Mouse (Mus musculus) limb, embryonic 13.5 days (tissue): ENCODE results near the gene Cfb. TPM values are rescaled to one million over a fixed set of nuclear protein-coding genes. Genes with fewer than 3 reads are reported as not detected.

Source experiments
- ATAC-seq: fragments of 200-750 bp; cut with Nextera tagmentation; 2 replicates; pipeline ENCODE4 v1.8.0; 2017; ENCODE audit warnings: low read depth, moderate number of reproducible peaks, moderate TSS enrichment; ENCODE audit not compliant: low FRiP score
- H3K27ac ChIP-seq: fragments of 300-500 bp; sonication (generic); 2 replicates; pipeline ENCODE4 v1.5.1; 2015; ENCODE audit warnings: inconsistent platforms, mild to moderate bottlenecking, moderate library complexity
- H3K27me3 ChIP-seq: fragments of 300-500 bp; sonication (generic); 2 replicates; pipeline ENCODE4 v1.6.1; 2015; ENCODE audit warnings: mild to moderate bottlenecking, inconsistent platforms
- H3K36me3 ChIP-seq: fragments of 300-500 bp; sonication (generic); 2 replicates; pipeline ENCODE4 v1.6.1; 2015; ENCODE audit warnings: inconsistent platforms, mild to moderate bottlenecking, moderate library complexity
- H3K4me1 ChIP-seq: fragments of 300-500 bp; sonication (generic); 2 replicates; pipeline ENCODE4 v1.6.1; 2015; ENCODE audit warnings: inconsistent platforms
- H3K4me2 ChIP-seq: fragments of 300-500 bp; sonication (generic); replicated peaks from 2 replicates; pipeline ENCODE4 v1.6.1; 2015; ENCODE audit warnings: inconsistent platforms, mild to moderate bottlenecking, moderate library complexity
- H3K4me3 ChIP-seq: fragments of 300-500 bp; sonication (generic); 2 replicates; pipeline ENCODE4 v1.5.1; 2015; ENCODE audit warnings: moderate library complexity, mild to moderate bottlenecking, inconsistent platforms
- H3K9ac ChIP-seq: fragments of 300-500 bp; sonication (generic); 2 replicates; pipeline ENCODE4 v1.6.1; 2015; ENCODE audit warnings: mild to moderate bottlenecking, inconsistent platforms
- H3K9me3 ChIP-seq: fragments of 300-500 bp; sonication (generic); 2 replicates; pipeline ENCODE4 v1.6.1; 2016; ENCODE audit warnings: inconsistent platforms
- WGBS: fragments of 180-500 bp; shearing (Covaris S2); methylation state at CpG from one replicate; pipeline ENCODE4 v1.1.7; 2015; 5-methylcytosine and 5-hydroxymethylcytosine counted together
- polyA plus RNA-seq: library from polyadenylated mRNA; unstranded; fragments of >200 nt; fragmentation: Nextera tagmentation; extraction: Ambion mirVana; gene quantifications from 2 replicates; pipeline ENCODE4 v1.2.1, GENCODE M21; 2015

The Cfb gene
- polyA plus RNA-seq, 1 experiment from 2014 or later, result 2.0 TPM

DNA sequence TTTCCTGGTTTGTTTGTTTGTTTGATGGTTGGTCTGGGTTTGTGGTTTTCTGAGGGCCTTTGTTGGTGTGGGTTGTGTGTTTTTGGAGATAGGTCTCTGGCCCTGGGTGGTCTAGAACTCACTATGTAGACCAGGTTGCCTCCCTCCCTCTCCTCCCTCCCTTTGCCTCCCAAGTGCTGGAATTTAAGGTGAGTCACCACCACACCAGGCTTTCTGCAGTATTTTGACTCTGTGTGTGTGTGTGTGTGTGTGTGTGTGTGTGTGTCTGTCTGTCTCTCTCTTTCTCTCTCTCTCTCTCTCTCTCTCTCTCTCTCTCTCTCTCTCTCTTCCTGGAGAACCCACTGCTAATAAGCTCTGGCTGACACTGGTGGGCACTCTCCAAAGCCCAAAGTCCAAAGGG lies 18.8 kb upstream of the Cfb start:
- H3K4me1 ChIP-seq, result 0 out of 2 replicates have a peak, but pooled peaks cover 4% of the 10 kb centered on the region
- H3K27ac ChIP-seq, result no peak overlapping the region
- no peaks in the 10 kb centered on the region for H3K9me3 ChIP-seq
- H3K4me2 ChIP-seq, result no peak overlapping the region
- no peak for ATAC-seq
- H3K4me3 ChIP-seq, result no peak overlapping the region
- no peaks in the 10 kb centered on the region for H3K36me3 ChIP-seq
- peaks cover 16% of the 10 kb centered on the region for H3K27me3 ChIP-seq
- no peak overlapping the region for H3K9ac ChIP-seq

DNA sequence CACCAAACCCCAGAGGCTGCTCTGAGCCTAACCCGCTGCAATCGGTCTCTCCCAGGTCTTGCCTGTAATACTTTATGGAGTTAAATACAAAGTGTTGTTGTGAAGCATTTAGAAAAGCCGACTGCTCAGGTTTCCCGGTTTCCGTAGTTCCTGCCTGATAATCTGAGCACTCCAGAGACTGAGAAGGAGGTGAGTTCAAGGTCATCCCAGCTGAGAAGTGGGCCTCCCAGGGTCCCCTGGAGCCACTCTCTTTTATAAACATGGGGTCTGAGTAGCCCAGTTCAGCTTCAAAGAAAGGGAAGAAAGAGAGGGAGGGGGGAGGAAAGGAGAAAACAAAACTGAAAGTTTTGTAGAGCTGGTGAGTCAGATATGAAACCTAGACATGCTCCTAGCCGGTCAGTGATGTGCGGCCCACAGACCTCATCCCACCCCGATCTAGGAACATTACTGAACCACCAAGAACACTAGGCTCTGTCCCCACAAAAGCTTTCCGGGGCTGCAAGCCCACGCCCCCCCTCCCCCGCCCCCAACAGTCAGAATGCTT lies 17.1 kb upstream of the Cfb start, which contains the start of gene Zbtb12:
Gene Zbtb12 (plus strand): TSS at position 148 of the 544 bp plus-strand sequence.
- no peaks in the 10 kb centered on the region for H3K9me3 ChIP-seq
- no peak within 1 kb of the TSS for H3K27ac ChIP-seq
- H3K4me3 ChIP-seq, result no peak within 1 kb of the TSS
- peaks cover 16% of the 10 kb centered on the region for H3K27me3 ChIP-seq
- H3K4me2 ChIP-seq, result no peak within 1 kb of the TSS
- ATAC-seq, result no peak
- 53% methylated on average over 11 of the region's 11 CpGs for WGBS
- H3K36me3 ChIP-seq, result no peaks in the 10 kb centered on the region
- H3K9ac ChIP-seq, result no peak within 1 kb of the TSS; the same call in 1 of the 2 replicates
- 0 out of 2 replicates have a peak, but pooled peaks cover 4% of the 10 kb centered on the region for H3K4me1 ChIP-seq

DNA sequence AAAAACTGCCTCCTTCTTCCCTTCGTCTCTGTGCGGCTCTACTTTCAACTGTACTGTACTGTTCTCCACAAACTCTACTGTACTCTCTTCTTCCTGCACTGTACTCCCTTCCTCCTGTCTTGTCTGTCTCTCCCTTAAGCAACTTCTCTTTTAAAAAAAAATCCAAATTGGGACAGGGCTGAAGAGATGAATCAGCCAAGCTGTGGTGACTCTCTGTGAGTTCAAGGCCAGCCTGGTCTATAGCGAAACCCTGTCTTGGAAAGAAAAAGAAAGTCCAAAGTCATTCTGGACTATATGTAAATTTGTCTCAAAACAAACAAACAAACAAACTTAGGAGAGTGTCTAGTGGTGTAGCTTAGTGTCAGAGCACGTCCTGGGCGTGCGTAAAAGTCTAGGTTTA lies 12.0 kb upstream of the Cfb start:
- H3K27me3 ChIP-seq, result peaks cover 3% of the 10 kb centered on the region; the same call in 1 of the 2 replicates
- H3K4me1 ChIP-seq, result 0 out of 2 replicates have a peak, but pooled peaks cover 2% of the 10 kb centered on the region
- no peak overlapping the region for H3K9ac ChIP-seq
- H3K27ac ChIP-seq, result no peak overlapping the region
- H3K4me3 ChIP-seq, result no peak overlapping the region
- no peaks in the 10 kb centered on the region for H3K36me3 ChIP-seq
- no peaks in the 10 kb centered on the region for H3K9me3 ChIP-seq
- WGBS, result 86% methylated on average over 6 of the region's 6 CpGs
- H3K4me2 ChIP-seq, result no peak overlapping the region
- no peak for ATAC-seq

DNA sequence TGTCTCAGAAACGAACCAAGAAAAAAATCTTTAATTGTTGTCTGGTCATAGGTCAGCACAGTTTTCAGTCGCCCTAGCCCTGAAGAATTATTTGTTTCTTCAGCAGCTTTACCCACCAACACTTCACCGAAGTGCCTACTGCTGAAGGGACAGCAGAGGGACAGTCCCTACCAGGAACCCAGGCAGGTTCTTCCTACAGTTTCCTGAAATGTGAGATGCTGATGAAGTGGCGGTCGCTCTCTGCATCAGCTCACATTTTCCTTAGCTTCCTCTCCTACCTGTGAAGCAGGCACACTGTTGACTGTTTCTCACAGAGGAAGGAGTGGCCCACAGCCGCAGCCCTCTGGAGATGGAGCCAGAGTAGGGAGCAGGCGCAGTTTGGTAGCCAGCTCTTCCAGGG lies 3.7 kb upstream of the Cfb start:
- Histone ChIP-seq H3K4me3 (no peak overlapping the region), H3K27me3 (peaks cover 4% of the 10 kb centered on the region; the same call in 1 of the 2 replicates), H3K9ac (no peak overlapping the region), H3K4me2 (no peak overlapping the region), H3K9me3 (no peaks in the 10 kb centered on the region), H3K27ac (no peak overlapping the region), H3K4me1 (no peaks in the 10 kb centered on the region), H3K36me3 (no peaks in the 10 kb centered on the region)
- WGBS, result 53% methylated on average over 7 of the region's 7 CpGs
- no peak for ATAC-seq

DNA sequence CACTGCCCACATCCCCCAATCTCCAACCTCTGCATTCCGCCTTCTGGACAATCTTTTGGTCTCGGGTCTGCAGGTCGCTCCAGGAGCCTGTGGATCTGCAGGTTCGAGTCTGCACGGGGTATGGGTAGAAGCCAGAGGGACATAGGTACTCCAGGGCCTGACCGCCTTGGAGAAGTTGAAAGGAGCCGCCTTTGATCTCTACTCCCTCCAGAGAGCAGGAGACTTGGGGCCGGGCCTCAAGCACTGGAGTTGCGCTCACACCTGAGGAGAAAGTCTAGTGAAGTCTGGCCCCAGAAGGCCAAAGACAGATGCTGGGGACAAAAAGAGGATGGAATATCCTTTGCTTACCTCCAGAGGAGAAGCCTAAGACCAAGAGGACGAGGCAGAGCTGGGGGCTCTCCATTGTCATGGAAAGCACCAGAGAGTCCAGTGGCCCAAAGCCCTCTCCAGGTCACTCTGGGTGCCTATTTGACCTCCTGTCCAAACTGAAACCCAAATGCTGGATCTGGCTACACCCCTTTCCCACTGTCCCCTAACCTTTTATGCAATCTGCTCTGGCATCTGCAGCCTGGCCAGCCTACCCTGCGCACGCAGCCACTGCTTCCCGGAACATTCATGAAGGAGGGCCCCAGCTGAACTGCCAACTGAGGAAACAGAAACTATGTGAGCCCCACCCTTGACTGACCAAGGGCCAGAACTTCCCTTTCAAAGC lies 458 bp downstream of the Cfb start:
- 66% methylated on average over 13 of the region's 13 CpGs for WGBS
- Histone ChIP-seq H3K4me3 (no peak overlapping the region), H3K9me3 (no peaks in the 10 kb centered on the region), H3K4me2 (no peak overlapping the region), H3K4me1 (no peaks in the 10 kb centered on the region), H3K9ac (peak overlapping the region; percentile 10; the same call in 1 of the 2 replicates), H3K36me3 (peaks cover 15% of the 10 kb centered on the region), H3K27ac (no peak overlapping the region), H3K27me3 (peaks cover 4% of the 10 kb centered on the region; the same call in 1 of the 2 replicates)
- ATAC-seq, result no peak

DNA sequence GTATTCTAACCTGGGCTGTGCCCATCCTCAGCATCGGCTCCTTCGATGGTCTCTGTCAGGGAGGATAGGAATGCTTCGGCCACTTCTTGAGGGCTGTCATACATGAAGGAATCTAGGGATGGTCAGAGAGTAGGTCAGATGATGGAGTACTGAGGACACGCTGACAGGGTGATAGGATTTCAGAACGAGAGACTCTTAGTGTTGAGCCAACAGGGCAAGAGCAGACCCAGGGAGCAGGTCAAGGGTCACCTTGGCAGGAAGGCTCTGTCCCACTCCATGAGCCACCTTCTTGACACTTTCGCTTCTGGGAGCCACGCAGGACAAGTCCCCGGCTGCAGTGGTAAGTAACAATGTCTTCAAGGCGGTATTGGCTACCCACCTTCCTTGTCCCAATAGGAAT lies 1.8 kb downstream of the Cfb start:
- Histone ChIP-seq H3K27ac (no peak overlapping the region), H3K9ac (no peak overlapping the region), H3K4me2 (no peak overlapping the region), H3K4me3 (no peak overlapping the region), H3K36me3 (peaks cover 27% of the 10 kb centered on the region), H3K9me3 (no peaks in the 10 kb centered on the region), H3K27me3 (peaks cover 4% of the 10 kb centered on the region; the same call in 1 of the 2 replicates), H3K4me1 (no peaks in the 10 kb centered on the region)
- ATAC-seq, result no peak
- 83% methylated on average over 9 of the region's 9 CpGs for WGBS

DNA sequence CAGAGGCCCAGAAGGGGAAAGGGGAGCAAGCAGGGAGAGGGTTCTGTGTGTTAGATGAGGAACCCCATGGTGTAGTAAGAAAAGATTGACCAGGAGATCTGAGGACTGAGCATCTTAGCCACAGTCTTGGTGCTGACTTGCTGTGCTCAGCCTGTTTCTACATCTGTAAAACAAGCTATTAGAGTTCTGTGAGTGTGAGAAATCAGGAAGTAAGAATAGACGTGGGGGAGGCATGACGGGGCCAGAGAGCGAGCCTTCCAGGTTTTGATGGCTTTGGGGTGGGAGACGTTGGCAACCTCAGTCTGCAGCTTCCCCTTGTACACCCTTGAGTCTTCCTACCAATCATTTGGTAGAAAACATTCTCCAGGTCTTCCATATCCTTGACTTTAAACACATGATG lies 3.6 kb downstream of the Cfb start:
- no peak for ATAC-seq
- 81% methylated on average over 4 of the region's 4 CpGs for WGBS
- peaks cover 46% of the 10 kb centered on the region for H3K36me3 ChIP-seq

DNA sequence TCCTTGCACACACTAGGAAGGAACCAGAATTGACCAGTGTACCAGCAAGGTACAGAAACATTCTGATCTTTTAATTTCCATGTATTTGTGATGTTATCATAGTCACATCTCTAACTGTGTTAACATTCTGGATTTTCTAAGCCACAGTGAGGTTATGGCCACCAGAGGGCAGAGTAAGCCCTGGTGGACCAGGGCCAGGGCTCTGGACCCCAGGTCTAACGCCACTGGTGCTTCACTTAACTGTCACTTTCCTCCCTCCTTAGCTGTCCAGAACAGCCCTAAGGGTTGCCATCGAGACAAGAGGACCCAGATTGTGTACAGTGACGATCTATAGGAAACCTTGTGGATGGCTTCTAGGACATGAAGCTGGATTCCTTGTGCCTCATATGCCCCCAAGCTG lies 6.5 kb downstream of the Cfb start:
- H3K9me3 ChIP-seq, result no peaks in the 10 kb centered on the region
- H3K27ac ChIP-seq, result no peak overlapping the region
- ATAC-seq, result no peak
- H3K4me1 ChIP-seq, result peaks cover 13% of the 10 kb centered on the region
- 42% methylated on average over 3 of the region's 3 CpGs for WGBS
- H3K27me3 ChIP-seq, result no peaks in the 10 kb centered on the region
- no peak overlapping the region for H3K4me2 ChIP-seq
- H3K36me3 ChIP-seq, result peaks cover 61% of the 10 kb centered on the region
- H3K9ac ChIP-seq, result no peak overlapping the region
- no peak overlapping the region for H3K4me3 ChIP-seq

More for the DNA sequence above, 3.6 kb downstream of the Cfb start:
- H3K4me2 ChIP-seq, result no peak overlapping the region
- no peak overlapping the region for H3K9ac ChIP-seq
- H3K27ac ChIP-seq, result no peak overlapping the region
- no peaks in the 10 kb centered on the region for H3K9me3 ChIP-seq
- H3K4me1 ChIP-seq, result no peaks in the 10 kb centered on the region
- H3K27me3 ChIP-seq, result peaks cover 4% of the 10 kb centered on the region; the same call in 1 of the 2 replicates
- no peak overlapping the region for H3K4me3 ChIP-seq

DNA sequence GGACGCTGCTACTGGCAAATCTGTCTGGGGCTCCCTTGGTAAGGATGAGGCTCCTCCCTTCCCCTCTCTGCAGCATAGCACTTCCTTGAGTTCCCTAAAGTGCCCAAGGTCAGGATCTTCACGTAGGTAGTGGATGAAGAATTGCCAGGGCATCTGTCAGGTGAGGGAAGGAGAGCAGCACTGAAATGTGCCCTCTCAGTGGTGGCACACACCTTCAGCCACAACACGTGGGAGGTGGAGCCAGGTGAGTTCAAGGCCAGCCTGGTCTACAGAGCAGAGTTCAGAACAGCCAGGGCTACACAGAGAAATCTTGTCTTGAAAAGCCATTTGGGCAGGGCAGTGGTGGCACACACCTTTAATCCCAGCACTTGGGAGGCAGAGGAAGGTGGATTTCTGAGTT lies 7.6 kb downstream of the Cfb start:
- peaks cover 15% of the 10 kb centered on the region for H3K4me1 ChIP-seq
- ATAC-seq, result no peak
- 79% methylated on average over 3 of the region's 3 CpGs for WGBS
- H3K9ac ChIP-seq, result no peak overlapping the region
- H3K36me3 ChIP-seq, result peaks cover 61% of the 10 kb centered on the region
- H3K9me3 ChIP-seq, result no peaks in the 10 kb centered on the region
- H3K4me3 ChIP-seq, result no peak overlapping the region
- no peak overlapping the region for H3K4me2 ChIP-seq
- no peaks in the 10 kb centered on the region for H3K27me3 ChIP-seq
- H3K27ac ChIP-seq, result no peak overlapping the region

DNA sequence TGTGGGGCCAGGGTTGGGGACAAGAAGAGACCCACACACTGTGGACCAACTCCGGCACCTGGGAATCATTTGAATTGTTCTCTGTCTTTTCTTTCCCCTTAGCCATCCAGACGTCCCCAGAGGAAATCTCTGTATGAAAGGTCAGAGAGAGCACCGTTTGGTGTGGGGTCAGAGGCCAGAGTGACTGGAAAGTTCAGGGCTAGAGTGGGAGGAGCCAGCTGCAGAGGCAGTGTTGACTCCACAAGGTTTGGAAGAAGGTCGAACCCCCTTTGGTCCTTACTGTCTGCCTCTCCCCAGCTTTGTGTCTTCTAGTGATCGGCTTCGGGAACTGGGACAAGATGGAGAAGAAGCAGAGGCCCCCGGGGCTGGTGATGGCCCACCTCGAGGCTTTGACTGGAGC lies 8.8 kb downstream of the Cfb start:
- H3K4me1 ChIP-seq, result peaks cover 21% of the 10 kb centered on the region
- H3K36me3 ChIP-seq, result peaks cover 61% of the 10 kb centered on the region
- H3K4me3 ChIP-seq, result no peak overlapping the region
- no peak overlapping the region; the same call in 1 of the 2 replicates for H3K9ac ChIP-seq
- no peak overlapping the region for H3K27ac ChIP-seq
- H3K9me3 ChIP-seq, result no peaks in the 10 kb centered on the region
- no peaks in the 10 kb centered on the region for H3K27me3 ChIP-seq
- 75% methylated on average over 8 of the region's 8 CpGs for WGBS
- no peak for ATAC-seq
- no peak overlapping the region for H3K4me2 ChIP-seq

DNA sequence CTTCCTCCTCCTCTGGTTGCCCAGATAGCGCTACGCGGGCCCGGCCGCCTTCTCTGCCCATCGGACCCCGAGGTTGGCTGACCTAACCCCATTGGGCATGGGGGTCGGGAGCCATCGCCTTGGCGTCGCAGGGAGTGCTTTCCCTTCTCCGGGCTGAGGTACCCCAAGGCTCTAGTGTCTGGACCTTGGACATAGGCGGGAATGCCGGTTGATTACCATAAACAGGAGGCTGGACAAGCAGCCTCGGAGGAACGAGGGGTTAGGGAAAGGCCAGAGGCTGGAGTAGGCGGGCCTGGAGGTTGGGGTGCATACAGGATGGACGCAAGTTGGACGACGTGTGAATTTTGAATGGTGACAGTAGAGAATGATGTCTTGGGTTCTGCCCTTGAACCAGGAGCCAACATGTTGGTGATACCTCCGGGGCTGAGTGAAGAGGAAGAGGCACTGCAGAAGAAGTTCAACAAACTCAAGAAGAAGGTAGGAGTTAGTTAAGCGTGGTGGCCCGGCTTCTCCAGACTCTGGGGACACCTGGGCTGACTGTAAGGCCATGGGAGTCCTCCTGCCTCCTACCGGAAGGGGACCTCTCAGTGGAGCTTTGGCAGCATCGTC lies 11.7 kb downstream of the Cfb start:
- no peaks in the 10 kb centered on the region for H3K9me3 ChIP-seq
- H3K36me3 ChIP-seq, result peaks cover 60% of the 10 kb centered on the region
- 1% methylated on average over 25 of the region's 25 CpGs for WGBS
- no peaks in the 10 kb centered on the region for H3K27me3 ChIP-seq
- H3K4me2 ChIP-seq, result peak overlapping the region; percentile 88
- peak overlapping the region; percentile 89 for H3K9ac ChIP-seq
- H3K4me3 ChIP-seq, result peak overlapping the region; percentile 89
- 0 out of 2 replicates have a peak overlapping the region, but pooled peaks have one; percentile 48 for H3K27ac ChIP-seq
- ATAC-seq, result peak; percentile 28
- peaks cover 21% of the 10 kb centered on the region for H3K4me1 ChIP-seq
